24 mouse cellular contexts compared by ENCODE assay signal in the genomic region with DNA sequence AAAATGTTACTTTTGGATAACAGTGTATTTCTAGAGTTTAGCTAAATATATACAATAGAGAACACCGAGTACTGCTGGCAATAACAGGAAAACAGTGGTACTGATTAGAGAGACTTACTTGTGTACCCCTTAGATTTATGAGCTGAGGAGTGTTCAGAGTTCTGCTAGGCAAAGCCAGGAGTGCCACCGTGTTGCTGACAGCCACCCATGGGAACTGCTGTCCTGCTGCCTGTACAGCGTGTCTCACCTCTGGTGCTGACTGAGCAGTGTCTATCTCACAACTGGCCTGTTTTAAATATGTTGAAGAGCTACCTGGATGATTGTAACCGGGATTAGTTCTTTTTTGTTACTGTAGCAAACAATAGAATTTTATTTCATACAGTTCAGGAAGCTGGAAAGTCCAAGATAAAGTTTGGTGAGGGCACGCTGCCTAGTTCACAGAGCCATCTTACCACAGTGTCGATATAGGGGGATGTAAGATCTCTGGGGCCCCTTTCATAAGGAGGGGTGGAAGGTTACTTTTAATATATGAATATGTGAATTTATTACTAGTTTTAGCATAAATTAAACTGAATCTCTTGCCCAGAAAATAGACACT.
"Had no signal": no experiment of that assay in that cellular context is flagged by ENCODE, and none has a peak within 500 bp of the region (broad histone marks: within the 10 kb centered on the region; RNA-seq: fewer than 3 reads in every experiment).

No protein-coding gene starts in this region.

- H3K4me1 ChIP-seq: hindbrain, embryonic 12.5 days; limb, embryonic 12.5 days had no signal

- H3K9ac ChIP-seq: heart, embryonic 12.5 days; hindbrain, embryonic 12.5 days; hindbrain, embryonic 14.5 days; intestine, embryonic 15.5 days; kidney, embryonic 15.5 days; limb, embryonic 12.5 days had no signal

- ATAC-seq: hindbrain, embryonic 16.5 days; inflammation-experienced regulatory T-cells, adult 6 months; intestine, embryonic 15.5 days; intestine, postnatal 0 days had no signal

- H3K9me3 ChIP-seq: heart, embryonic 12.5 days; hindbrain, embryonic 10.5 days; hindbrain, embryonic 12.5 days; intestine, embryonic 15.5 days; kidney, embryonic 15.5 days; limb, embryonic 10.5 days; limb, embryonic 12.5 days had no signal

- H3K36me3 ChIP-seq: heart, embryonic 12.5 days; hindbrain, embryonic 10.5 days; hindbrain, embryonic 12.5 days; intestine, embryonic 15.5 days; kidney, embryonic 15.5 days; limb, embryonic 10.5 days; limb, embryonic 12.5 days had no signal

- H3K27me3 ChIP-seq: heart, embryonic 12.5 days; hindbrain, embryonic 12.5 days; intestine, embryonic 15.5 days; kidney, embryonic 15.5 days; limb, embryonic 12.5 days had no signal

- H3K4me2 ChIP-seq: heart, embryonic 12.5 days; hindbrain, embryonic 12.5 days; hindbrain, embryonic 14.5 days; intestine, embryonic 15.5 days; kidney, embryonic 15.5 days; limb, embryonic 12.5 days; liver, embryonic 11.5 days had no signal

- H3K4me3 ChIP-seq: heart, adult 2 months; heart, embryonic 12.5 days; hindbrain, embryonic 10.5 days; hindbrain, embryonic 12.5 days; intestine, embryonic 15.5 days; kidney, embryonic 15.5 days; layer of hippocampus, adult 2 months; left cerebral cortex, adult 2 months; limb, embryonic 10.5 days; limb, embryonic 12.5 days had no signal

- DNase-seq: gastrocnemius, postnatal 25 days; heart, adult 2 months; heart, postnatal 10 days; heart, postnatal 4 days; kidney, adult 2 months; kidney, adult 9 months; kidney, postnatal 14 days; kidney, postnatal 36 days; liver had no signal

- H3K27ac ChIP-seq: heart, adult 2 months; hindbrain, embryonic 10.5 days; hindbrain, embryonic 12.5 days; hindbrain, embryonic 14.5 days; intestine, embryonic 15.5 days; kidney, embryonic 15.5 days; kidney, postnatal 0 days; layer of hippocampus, adult 2 months; left cerebral cortex, adult 2 months; limb, embryonic 10.5 days; limb, embryonic 12.5 days had no signal
